Mouse (Mus musculus) liver, adult 2 months (tissue): ENCODE results near the gene Mki67.

Experiments
- CTCF ChIP-seq: fragments of 200-500 bp; IDR thresholded peaks from 2 replicates; pipeline ENCODE4 v1.5.1; 2011; ENCODE audit warnings: low read depth, low read length, control low read depth
- POLR2A ChIP-seq: fragments of 200-500 bp; IDR thresholded peaks from 2 replicates; pipeline ENCODE4 v1.6.1; 2011; ENCODE audit warnings: low read length, control low read depth; ENCODE audit not compliant: insufficient read depth; ENCODE audit errors: extremely low read depth

GRCm38 (mm10) chr7:135666314-135666713, 49.8 kb downstream of the Mki67 start:
- TF ChIP-seq CTCF (no peak), POLR2A (no peak)
